Mouse (Mus musculus) lung, postnatal 25 days (tissue): Measurements from ENCODE around the gene Pltp.
"Not testable (repeated sequence)": the region's sequence is repeated elsewhere in the genome, so short reads cannot be mapped to it uniquely, and the experiment has no call there.

ENCODE experiments used
- DNase-seq: peaks from one replicate; pipeline ENCODE4 v3.0.0; 2022; ENCODE audit warnings: low spot score

The Pltp gene

DNA sequence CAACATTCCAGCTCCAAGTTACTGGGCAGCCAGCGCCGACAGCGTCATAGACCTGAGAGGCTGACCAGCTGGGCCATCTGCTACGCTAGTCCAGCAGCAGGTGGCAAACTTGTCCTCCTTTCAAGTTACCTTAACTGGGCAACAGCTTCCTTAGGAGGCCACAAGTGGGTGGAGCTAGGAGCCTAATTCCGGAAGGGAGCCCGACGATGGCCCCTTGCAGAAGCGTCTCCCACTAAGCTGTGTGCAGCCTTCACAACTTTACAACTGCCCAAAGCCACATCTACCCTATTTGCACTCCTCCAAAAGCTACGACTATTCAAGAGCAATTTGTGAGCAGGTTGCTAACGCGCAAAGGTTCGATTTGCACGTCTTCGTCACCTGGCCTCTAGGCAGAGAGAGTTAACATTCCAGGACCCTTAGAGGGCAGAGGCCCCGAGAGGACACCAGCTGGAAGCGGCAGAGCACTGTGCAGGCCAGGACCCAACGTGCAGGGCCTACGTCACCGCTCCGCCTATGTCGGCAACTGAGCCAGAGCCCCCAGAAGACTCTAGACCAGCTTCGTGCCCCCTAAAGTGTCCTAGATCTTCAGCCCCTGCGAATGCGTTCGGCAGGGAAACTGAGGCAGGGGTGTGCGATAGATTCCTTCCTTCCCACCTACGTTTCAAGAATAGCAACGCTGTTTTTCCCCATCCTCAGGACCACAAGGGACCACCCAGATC, 21.2 kb upstream of the Pltp start:
- peak; percentile 79 for DNase-seq

DNA sequence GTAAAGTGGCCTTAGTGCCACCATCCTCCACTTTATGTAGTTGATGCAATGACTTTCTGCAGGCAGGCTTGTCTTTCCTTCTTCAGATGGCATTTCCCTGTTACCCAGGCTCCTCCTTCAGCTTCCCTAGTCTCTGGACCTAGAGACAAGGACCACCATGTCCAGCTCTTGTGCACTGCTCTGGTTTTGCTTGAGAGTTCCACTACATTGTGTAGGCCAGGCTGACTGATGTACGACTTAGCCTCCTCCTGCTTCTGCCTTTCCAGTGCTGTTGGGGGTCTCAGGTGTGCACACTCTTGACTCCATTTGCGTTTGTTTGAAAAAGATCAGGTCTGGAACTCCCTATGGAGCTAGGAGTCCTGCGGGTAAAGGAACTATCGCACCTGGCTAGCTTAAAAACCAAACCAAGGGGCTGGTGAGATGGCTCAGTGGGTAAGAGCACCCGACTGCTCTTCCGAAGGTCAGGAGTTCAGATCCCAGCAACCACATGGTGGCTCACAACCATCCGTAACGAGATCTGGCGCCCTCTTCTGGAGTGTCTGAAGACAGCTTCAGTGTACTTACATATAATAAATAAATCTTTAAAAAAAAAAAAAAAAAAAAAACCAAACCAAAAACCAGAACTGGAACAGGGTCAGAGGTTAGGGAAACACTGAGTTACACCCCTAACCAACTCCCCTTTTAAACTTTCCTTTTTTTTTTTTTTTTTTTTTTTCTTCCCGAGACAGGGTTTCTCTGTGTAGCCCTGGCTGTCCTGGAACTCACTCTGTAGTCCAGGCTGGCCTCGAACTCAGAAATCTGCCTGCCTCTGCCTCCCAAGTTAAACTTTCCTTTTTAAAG, 20.1 kb upstream of the Pltp start:
- DNase-seq = not testable (repeated sequence)

DNA sequence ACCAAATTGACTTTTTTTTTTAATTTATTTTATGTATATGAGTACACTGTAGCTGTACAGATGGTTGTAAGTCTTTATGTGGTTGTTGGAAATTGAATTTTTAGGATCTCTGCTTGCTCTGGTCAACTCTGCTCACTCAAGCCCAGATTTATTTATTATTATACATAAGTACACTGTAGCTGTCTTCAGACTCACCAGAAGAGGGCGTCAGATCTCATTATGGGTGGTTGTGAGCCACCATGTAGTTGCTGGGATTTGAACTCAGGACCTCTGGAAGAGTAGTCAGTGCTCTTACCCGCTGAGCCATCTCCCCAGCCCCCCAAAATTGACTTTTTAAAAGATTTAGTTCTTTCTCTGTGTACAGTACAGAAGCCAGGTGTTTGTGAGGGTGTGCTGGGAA, 18.1 kb upstream of the Pltp start:
- DNase-seq = not testable (repeated sequence)

DNA sequence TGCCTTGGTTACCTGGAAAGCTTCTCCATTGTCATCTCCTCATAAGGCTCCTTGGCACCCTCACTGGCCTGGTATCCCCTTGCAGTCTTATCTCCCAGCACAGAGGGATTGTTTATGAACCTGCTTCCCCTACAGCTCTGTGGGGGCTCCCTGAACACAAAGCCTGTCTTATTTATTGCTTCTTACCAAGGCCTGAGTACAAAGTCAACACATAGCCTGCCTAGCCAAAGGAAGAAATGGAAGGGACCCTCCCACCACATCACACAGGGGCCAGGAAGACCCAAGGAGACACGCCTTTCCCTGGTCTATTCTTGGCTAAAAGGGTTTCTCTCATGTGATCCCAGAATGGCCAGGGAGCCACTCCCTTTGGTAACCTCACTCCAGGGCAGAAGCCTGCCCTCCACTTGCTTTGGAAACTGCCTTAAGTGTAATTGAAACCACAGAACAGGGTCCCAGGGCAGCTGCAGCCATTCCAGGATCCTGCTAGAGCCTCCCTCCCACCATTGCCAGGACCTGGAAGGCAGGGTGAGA, 16.8 kb upstream of the Pltp start:
- peak; percentile 88 for DNase-seq

DNA sequence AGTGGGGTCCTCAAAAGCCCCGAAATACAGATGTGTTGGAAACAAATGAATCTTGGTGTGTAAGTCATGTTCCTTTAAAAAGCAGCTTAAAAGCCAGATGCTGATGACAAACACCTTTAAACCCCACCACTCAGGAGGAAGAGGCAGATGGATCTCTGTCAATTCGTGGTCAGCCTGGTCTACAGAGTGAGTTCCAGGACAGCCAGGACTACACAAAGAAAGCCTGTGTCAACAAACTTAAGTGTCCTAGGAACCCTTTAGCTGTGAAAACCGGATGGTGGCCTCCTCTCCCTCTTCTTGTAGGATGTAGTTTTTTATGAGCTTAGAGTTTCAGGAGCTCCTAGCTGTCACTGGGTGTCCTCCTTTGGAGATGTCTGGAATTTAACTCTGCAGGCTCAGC, 16.1 kb upstream of the Pltp start:
- no peak for DNase-seq

DNA sequence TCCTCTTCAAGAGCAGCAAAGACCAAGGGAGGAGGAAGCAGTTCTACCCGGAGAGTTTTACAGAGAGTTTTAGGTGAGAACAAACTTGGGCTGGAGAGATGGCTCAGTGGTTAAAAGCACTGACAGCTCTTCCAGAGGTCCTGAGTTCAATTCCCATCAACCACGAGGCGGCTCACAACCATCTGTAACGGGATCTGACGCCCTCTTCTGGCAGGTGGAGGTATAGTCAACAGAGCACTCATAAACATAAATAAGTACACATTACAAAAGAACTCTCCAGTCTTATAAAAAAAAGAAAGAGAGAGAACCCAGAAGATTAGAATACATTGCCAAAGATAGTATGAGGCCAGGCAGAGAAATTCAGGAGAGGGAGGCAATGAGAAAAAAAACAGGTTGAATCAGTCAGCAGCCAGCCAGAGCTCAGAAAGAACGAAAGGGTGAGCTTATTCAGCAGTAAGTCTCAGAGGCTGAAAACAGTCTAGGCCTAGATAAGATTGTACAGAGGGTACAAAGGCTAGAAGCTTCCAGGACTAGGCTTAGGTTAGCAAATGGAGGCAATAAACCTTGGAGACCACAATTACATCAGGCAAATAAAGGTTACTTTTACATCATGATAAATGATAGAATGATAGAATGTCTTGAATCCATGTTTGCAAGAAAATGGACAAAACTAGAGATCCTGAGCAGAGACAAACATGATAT, 14.2 kb upstream of the Pltp start:
- no peak for DNase-seq

DNA sequence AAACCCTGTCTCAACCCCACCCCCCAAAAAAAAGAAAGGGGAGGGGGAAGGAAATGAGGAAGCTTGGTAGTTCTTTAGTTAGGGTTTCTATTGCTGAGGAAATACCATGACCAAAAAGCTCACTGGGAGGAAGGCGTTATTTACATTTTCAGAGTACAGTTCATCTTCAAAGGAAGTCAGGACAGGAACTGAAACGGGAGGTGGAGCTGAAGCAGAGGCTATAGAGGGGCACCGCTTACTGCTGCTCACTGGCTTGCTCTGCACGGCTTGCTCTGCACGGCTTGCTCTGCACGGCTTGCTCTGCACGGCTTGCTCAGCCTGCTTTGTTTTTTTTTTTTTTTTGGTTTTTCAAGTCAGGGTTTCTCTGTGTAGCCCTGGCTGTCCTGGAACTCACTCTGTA, 11.0 kb upstream of the Pltp start:
- DNase-seq = peak; percentile 70

DNA sequence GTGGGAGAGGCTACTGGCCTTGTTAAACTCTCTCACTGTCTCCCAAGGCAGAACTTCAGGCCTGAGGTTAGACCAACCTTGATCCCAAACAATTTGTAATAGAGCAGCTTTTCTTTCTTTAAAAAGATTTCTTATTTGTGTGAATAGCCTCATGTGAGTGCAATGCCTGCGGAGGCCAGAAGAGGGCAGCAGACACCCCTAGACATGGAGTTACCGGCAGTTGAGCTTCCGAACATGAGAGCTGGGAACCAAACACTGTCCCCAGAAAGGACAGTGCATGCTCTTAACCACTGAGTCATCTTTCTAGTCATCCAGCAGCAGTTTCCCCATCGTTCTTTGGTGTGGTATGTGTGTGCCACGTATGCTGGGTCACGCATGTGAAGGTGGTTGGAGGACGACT, 10.1 kb upstream of the Pltp start:
- DNase-seq = no peak

DNA sequence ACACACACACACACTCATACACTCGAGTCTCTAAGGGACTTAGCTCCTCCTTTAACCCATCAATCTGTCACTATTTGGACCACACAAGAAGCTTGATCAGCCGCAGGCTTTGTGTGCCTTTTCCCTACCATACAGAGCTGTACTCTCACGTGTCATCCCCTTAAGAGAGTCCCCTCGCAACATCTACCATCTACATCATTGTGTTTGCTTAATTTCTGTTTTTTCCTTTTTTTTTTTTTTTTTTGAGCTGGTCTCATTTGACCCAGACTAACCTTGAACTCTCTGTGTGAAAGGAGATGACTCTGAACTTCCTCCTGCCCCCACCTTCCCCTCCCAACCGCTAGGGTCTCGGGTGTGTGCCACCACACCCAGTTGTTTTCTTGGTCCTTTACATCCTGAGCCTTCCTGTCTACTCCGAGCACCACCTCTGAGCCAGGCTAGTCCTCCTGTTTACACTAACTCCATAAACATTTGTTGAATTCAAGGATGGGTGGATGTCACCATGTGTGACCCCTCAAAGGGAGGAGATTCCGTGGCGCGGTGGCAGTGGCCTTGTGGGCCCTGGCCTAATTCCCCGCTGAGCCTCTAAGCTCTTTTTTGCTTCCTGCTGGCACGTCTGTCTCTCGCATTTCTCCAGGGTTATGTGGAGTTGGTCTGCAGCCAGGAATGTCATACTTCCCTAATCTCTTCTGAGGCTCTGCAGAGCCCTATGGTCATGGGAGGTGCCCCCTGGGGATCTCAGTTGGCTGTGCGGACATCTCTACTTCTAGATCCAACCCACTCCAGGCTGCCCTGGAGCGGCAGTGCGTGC, 9.4 kb upstream of the Pltp start:
- peak; percentile 91 for DNase-seq

DNA sequence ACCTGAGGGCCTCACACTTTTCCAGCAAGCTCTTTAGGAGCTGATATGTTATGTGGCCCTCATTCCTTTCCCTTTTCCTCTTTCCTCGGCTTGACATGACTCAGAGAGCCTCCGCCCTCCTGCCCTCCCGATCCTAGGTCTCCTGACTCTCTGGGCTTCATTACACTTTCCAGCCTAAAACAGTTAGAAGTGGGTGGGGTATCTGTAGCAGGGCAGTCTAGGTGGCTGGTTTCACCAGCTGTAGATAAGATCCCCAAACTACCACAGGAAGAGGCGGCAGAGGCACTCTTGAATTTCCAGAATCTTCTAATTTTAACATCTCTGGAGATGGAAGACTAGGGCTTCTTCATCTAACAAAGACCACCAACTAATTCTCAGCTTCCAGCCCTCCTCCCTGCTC, 7.1 kb upstream of the Pltp start:
- no peak for DNase-seq

DNA sequence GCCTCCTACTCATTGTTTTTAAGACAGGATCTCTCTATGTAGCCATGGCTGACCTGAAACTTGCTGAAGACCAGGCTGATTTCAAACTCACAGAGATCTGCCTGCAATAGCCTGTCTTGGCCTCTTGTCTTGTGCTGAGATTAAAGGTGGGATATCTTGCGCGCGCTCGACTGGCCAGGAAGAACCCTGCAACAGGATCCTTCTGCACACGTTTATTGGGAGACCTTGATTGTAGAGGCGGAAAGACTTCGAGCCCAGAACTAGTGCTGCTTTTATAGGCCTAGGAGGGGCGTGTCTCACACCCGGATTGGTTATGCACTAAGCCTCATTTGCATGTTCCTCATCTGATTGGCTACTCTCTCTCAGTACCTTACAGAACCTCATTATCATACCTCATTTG, 5.9 kb upstream of the Pltp start:
- not testable (repeated sequence) for DNase-seq

DNA sequence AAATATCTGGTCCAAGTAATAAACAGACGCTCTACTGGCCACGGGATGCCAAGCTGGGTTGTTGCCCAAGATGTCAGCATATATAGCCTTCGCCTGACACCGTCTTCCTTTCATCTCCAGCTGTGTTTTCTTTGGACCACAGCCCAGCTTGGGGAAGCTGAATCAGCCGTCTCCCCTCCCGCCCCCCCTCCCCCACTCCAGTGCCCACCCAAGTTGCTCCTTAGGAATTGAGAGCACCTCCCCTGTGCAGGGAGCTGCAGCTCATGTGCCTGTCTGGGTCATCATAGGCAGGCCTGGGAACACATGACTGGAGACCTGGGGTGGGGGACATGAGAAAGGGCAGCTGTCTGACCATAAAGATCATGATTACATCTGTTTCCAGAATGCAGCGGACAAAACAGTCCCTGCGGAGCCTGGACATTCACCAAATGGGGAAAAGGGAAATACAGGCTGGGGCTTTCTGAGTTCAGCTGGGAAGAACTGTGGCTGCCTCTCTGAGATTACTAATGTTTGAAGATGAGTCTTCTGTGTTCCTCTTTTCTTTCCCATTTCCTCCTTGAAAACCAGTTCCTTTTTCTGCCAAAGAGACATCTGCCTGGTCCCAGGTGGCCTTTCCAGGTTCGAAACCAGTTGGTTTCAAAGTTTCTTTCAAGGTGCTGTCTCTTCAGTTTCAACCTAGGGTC, 4.8 kb upstream of the Pltp start:
- peak; percentile 84 for DNase-seq

DNA sequence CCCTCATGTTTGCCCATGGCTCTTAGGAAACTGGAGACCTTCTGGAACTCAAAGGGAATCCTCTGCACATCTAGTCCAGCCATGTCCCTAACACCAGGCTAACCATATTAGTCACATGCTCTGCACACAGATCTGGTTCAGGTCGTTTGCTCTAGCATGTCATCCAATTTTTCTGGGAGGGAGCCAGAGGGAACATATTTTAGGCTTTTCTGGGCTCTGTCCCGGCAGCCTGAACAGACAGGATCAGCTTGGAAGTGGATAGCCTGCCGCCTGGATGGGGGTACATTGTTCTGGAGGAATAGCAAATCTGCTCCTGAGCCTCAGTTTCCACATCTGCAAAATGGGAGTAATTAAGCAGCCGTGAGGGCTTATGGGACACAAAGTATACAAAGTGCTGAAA, 3.6 kb upstream of the Pltp start:
- no peak for DNase-seq

DNA sequence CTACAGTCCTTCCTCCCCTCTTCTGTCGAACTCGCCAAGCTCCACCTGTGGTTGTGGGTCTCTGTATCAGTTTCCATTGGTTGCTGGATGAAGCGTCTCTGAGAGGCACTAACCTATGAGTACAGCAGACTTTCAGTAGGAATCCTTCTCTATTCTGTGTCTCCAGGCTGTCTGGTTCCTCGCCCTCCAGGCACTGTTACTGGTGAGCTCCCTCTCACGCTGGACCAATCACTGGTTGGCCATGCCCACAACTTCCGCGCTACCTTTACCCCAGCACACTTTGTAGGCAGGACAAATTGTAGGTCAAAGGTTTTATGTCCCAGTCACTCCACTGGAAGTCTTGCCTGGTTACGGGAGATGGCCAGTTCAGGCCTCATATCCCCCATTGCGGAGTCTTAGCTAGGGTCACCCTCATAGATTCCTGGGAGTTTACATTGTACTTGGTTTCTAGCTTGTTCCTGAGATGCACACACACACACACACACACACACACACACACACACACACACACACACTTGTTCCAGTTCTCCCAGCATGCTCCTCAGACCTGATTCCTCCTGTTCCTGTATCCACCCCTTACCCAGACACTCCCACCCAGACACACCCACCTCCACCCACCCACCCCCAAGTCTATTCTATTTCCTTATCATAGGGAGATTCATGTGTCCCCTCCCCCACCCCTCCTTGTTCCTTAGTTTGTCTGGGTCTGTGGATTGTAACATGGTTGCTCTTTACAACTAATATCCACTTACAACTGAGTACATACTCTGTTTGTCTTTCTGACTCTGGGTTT, 2.3 kb upstream of the Pltp start:
- no peak for DNase-seq

DNA sequence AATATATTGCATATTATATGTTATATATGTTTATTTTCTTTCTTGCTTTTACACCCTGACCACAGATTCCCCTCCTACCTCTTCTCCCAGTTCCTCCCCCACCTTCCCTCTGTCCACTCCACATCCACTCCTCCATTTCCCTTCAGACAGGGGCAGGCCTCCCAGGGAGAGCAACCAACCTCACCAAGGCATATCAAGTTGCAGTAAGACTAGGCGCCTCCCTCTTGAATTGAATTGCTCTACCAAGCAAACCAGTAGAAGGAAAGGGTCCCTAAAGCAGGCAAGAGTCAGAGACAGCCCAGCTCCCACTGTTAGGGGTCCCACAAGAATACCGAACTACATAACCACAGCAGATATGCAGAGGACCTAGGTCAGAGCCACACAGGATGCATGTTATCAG, 1.6 kb upstream of the Pltp start:
- no peak for DNase-seq

DNA sequence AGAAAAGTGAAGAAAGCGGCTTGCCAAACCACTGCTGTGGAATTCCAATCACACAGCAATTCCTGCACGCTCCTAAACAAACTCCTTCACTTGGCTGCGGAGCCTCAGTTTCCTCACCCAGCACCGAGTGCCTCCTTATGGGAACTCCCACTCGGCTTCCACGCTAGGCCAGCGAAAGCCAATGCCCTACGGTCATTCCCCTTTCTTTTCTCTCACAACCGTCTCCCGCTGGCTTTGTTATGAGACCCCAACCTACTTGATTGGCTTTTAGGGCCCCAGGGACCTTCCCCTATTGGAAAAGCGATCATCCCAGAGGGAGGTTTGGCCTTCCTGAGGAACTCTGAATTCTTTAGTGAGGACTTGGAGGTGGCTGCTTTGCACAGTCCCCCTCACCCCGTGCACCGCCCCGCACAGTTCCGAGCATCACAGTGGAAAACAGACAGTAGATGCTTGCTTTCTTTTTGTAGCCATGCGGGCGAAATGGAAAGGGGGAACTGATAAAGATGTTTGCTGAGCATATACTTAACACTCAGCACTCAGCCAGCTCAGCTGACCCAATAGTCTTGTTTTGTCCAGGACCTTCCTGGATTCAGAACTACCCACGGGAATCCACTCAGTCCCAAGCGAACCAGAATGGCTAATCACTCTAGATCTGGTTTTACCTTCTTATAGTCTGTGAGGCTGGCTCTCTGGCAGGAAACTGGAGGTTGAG, 487 bp upstream of the Pltp start:
- DNase-seq = no peak

DNA sequence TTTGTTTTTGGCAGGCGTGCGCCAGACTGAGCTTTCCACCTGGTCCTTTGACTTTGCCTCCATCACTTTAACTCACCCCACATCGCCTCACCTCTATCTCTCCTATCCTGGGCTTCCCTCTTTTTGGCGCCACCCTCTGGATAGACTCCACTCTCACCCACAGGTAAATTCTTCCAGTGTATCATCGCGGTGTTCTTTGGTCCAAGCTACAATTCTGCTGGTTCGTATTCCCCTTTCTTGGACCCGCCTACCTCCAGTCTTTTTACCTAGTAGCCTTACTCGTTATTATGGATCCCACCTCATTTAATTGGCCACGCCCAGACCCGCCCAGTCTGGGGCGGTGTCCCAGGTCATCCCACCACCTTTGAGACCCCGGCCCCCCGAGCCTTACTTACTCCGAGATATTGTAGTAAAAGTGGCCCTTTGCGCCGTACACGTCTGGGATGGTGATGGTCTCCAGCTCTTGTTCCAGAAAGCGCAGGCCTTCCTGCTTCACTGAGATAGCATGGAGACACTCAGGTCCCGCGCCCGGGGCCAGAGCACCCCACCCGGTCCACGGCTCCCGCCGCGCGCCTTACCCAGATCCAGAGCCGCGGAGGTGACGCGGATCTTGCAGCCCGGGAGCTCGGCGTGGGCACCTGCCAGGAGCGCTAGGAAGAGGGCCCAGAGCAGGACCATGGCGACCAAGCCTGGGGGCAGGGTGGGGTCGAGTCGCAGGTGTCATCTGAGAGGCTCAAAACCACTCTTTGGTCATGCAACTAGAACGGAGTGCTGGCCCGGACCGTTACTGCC, 1.0 kb downstream of the Pltp start:
- no peak for DNase-seq

DNA sequence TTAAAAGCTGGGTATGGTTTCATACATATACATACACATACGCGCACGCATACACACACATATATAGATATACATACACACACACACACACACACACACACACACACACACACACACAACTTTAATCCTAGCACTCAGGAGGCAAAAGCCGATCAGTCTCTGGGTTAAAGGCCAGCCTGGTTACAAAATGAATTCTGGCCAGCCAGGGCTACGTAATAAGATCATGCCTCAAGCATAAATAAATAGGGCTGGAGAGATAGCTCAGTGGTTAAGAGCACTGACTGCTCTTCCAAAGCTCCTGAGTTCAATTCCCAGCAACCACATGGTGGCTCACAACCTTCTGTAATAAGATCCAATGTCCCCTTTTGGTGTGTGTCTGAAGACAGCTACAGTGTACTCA, 1.9 kb downstream of the Pltp start:
- not testable (repeated sequence) for DNase-seq

DNA sequence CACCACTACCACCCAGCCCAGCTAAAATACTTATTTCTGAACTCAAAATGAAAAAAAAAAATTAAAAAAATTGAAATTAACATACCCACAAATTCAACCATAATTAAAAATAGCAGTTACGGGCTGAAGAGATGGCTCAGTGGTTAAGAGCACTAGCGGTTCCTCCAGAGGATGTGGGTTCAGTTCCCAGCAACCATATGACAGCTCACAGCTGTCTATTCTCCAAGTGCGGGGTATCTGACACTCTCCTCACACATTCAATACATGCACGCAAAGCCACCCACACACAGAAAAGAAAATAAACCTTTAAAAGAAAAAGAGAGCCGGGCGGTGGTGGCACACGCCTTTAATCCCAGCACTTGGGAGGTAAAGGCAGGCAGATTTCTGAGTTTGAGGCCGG, 7.5 kb downstream of the Pltp start:
- DNase-seq = no peak
